Mouse (Mus musculus): ENCODE results near the gene Pwp2. TPM values are rescaled to one million over a fixed set of nuclear protein-coding genes. Genes with fewer than 3 reads are reported as not detected.

Gene Pwp2
- 1.3 and 2.9 TPM in 2 replicates for polyA plus RNA-seq (2012; ENCODE audit: insufficient read depth, low replicate concordance)

DNA sequence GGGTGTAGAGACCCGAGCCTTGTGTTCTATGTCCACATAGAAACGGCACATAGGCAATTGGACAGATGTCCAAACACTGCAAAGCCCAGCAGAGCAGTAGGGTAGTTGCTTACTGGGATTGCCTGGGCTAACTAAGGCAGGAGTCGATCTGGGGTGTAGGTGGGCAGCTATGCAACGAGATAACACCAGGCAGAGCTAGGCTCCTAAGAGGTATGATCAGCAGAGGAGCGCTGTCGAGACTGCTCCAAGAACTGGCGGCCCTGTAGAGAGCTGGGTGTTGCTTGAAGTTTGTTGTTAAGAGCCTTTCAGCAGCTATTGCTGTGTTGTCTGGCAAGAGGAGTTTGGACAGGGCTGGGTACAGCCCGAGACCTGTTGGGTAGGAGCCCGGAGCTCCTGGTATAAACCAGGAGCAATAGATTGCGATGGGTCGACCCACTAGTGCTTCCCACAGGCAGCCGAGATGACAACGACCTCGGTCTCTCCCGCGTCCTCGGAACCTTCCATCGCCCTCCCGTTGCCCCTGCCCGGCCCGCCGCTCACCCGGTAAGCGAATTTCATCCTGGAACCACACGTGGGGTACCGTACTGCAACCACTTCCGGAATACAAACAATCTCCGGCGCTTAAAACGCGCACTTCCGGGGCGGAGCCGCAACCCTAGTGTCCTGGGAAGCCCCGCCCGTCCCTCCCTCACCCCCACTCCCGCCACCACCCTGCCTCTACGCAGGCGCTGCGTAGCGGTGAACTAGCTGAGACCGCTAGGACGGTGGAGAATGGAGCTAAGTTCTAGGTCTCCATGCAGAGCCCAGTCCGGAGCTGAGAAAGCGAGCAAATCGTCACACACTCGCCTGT is at the start of gene Pwp2:
Pwp2 (minus strand) TSS at position 619 of the 850 bp plus-strand sequence.
- TF ChIP-seq FLI1 (IDR thresholded peaks at IDR 0.05; ENCODE audit: low read length) = no peak; the same call in 1 of the 2 replicates
- TF ChIP-seq GATA1 (IDR thresholded peaks at IDR 0.05; ENCODE audit: borderline replicate concordance, low read length) = no peak
- no peaks in the 10 kb centered on the region for H3K9me3 ChIP-seq
- peaks cover 73% of the 10 kb centered on the region for H3K36me3 ChIP-seq (replicated peaks; ENCODE audit: low read length)
- H3K4me3 ChIP-seq (replicated peaks) = peak within 1 kb of the TSS; percentile 95
- H3K27me3 ChIP-seq (replicated peaks) = no peaks in the 10 kb centered on the region
- H3K4me1 ChIP-seq = peaks cover 38% of the 10 kb centered on the region

DNA sequence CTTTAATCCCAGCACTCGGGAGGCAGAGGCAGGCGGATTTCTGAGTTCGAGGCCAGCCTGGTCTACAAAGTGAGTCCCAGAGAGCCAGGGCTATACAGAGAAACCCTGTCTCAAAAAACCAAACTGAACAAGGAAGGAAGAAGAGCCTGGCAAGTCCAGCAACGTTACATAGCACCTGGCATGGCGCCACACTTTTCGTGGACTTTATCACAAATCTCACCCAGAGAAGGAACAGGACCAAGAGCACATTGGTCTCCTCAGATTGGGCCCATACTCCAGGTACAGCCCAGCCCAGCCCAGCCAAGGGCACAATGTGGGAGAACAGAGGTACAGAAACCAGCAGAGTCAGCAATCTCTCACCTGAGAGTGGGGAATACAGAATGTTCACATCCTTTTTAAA is 48.8 kb upstream of the Pwp2 start:
- Histone ChIP-seq H3K4me1 (peaks cover 92% of the 10 kb centered on the region), H3K9me3 (no peaks in the 10 kb centered on the region), H3K4me3 (replicated peaks) (no peak overlapping the region), H3K27me3 (replicated peaks) (no peaks in the 10 kb centered on the region), H3K36me3 (replicated peaks; ENCODE audit: low read length) (peaks cover 76% of the 10 kb centered on the region)
- TF ChIP-seq GATA1 (IDR thresholded peaks at IDR 0.05; ENCODE audit: borderline replicate concordance, low read length) (no peak), FLI1 (IDR thresholded peaks at IDR 0.05; ENCODE audit: low read length) (no peak)

DNA sequence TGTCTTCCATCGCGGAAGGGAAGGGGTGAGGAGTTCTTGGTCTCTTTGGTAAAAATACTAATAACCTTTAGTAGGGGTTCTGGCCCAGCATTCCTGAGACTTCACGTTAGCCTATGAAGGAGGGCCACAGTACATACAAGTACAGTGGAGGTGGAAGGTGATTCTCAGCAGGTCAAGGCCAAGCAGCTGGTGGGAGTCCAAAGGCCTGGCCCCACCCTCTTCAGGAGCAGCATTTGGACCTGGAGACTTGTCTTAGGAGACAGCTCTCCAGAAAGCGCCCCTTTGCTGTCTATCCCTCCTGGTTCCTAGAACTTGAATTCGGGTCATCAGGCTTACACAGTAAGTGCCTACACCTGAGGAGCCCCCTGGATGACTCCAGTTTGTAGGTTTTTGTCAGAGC is 48.2 kb upstream of the Pwp2 start:
- peaks cover 92% of the 10 kb centered on the region for H3K4me1 ChIP-seq
- H3K36me3 ChIP-seq (replicated peaks; ENCODE audit: low read length) = peaks cover 76% of the 10 kb centered on the region

DNA sequence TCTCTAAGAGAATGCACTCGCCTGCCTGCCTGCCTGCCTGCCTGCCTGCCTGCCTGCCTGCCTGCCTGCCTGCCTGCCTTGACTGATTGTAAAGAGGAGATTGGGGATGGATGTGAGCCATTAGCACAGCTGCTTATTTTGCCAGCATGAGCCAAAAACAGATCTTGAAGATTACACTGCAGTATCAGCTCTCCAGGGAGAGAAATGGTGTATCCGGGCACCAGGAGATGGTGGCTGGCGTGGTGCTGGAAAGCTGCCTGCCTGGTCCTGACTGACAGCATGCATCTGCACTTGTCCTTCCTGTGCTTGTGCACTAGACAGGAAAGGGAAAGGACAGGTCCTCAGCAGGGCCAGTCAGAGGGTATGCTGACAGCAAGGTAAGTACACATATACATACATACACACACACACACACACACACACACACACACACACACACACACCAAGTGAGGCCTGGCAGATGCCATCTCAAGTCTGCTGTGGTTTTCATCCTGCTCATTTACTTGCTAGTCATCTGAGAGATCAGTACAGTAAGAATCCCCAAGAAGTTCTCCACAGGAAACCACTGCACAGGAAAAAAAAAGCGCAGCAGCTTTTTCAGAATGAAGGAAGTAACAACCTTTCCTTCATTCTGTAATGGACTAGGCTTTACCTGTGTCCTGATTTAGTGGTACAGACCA is 47.5 kb upstream of the Pwp2 start:
- peaks cover 77% of the 10 kb centered on the region for H3K36me3 ChIP-seq (replicated peaks; ENCODE audit: low read length)
- H3K9me3 ChIP-seq = no peaks in the 10 kb centered on the region
- H3K4me1 ChIP-seq = peaks cover 92% of the 10 kb centered on the region
- no peak for TF ChIP-seq GATA1 (IDR thresholded peaks at IDR 0.05; ENCODE audit: borderline replicate concordance, low read length)
- TF ChIP-seq FLI1 (IDR thresholded peaks at IDR 0.05; ENCODE audit: low read length) = no peak
- peak overlapping the region; percentile 80 for H3K4me3 ChIP-seq (replicated peaks)
- no peaks in the 10 kb centered on the region for H3K27me3 ChIP-seq (replicated peaks)

More for the DNA sequence above, 48.2 kb upstream of the Pwp2 start:
- H3K27me3 ChIP-seq (replicated peaks) = no peaks in the 10 kb centered on the region
- H3K9me3 ChIP-seq = no peaks in the 10 kb centered on the region
- no peak for TF ChIP-seq GATA1 (IDR thresholded peaks at IDR 0.05; ENCODE audit: borderline replicate concordance, low read length)
- no peak for TF ChIP-seq FLI1 (IDR thresholded peaks at IDR 0.05; ENCODE audit: low read length)
- no peak overlapping the region for H3K4me3 ChIP-seq (replicated peaks)

DNA sequence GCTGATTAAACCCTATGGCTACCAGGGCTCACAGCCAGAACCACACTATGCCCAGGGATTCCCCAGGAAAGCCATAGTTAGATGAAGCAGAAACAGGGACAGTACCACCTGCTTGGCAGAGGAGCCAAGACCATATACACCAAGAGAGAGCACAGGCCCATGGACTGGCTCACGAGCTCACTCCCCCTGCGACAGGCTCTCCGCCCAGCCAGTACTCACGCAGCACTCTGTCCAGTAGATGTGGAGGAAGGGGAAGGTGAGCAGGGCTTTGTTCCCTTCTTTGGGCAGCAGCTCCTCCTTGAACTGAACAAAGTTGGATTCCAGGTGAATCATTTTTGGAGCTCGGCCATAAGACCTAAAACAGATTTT is 43.6 kb upstream of the Pwp2 start:
- Histone ChIP-seq H3K9me3 (no peaks in the 10 kb centered on the region), H3K4me1 (peaks cover 83% of the 10 kb centered on the region), H3K36me3 (replicated peaks; ENCODE audit: low read length) (peaks cover 87% of the 10 kb centered on the region), H3K27me3 (replicated peaks) (no peaks in the 10 kb centered on the region), H3K4me3 (replicated peaks) (peak overlapping the region; percentile 53)
- TF ChIP-seq FLI1 (IDR thresholded peaks at IDR 0.05; ENCODE audit: low read length) (no peak), GATA1 (IDR thresholded peaks at IDR 0.05; ENCODE audit: borderline replicate concordance, low read length) (no peak)

DNA sequence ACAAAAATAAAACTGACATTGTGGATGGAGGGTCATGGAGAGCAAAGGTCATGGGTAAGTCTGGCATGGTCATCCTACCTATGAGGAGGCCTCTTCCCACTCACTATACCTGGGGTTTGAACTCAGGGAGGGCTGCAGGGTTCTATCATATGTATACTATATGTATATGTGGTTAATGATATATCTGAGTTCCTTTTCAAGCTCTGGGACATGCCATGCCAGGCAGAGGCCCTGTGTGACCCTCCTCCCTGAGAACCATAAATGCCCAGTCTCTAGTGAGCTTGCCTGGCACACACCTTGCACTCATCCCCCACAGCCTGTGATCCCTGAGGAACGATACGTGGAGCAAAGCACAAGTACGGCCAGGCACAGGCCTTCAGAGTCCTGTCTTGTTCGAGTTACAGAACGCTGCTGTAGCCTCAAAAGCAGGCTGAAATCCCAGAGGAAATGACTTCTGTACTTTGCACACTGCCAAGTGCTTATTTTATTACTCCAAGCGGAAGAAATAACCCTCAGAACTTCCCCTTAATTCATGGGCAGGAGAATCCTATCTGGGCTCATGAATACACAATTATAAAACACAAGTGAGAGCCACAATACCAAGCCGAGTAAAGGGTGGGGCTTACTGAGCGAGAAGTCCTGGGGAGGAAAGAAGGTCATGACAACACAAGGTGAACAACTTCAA is 43.1 kb upstream of the Pwp2 start:
- Histone ChIP-seq H3K4me3 (replicated peaks) (peak overlapping the region; percentile 82), H3K27me3 (replicated peaks) (no peaks in the 10 kb centered on the region), H3K36me3 (replicated peaks; ENCODE audit: low read length) (peaks cover 86% of the 10 kb centered on the region), H3K4me1 (peaks cover 82% of the 10 kb centered on the region), H3K9me3 (no peaks in the 10 kb centered on the region)
- no peak for TF ChIP-seq GATA1 (IDR thresholded peaks at IDR 0.05; ENCODE audit: borderline replicate concordance, low read length)
- TF ChIP-seq FLI1 (IDR thresholded peaks at IDR 0.05; ENCODE audit: low read length) = no peak

DNA sequence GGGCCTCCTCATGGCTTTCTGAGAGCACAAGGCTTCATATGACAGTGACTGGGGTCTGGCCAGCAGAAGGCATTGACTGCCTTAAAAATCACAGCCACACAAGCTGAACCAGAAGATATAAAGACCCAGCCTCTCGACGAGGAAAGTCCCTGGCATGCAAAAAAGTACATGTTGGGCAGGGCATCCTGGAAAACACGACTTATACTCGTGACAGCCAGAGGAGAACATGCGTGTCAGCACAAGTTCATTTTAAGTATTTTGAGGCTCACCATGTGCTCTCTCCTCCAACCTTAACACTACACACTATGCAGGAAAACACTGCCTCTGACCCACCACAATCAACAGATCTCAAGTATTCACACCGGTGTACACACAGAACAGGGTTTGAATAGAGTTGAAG is 39.2 kb upstream of the Pwp2 start:
- Histone ChIP-seq H3K27me3 (replicated peaks) (no peaks in the 10 kb centered on the region), H3K9me3 (no peaks in the 10 kb centered on the region), H3K4me1 (peaks cover 82% of the 10 kb centered on the region), H3K4me3 (replicated peaks) (no peak overlapping the region), H3K36me3 (replicated peaks; ENCODE audit: low read length) (peaks cover 93% of the 10 kb centered on the region)
- TF ChIP-seq FLI1 (IDR thresholded peaks at IDR 0.05; ENCODE audit: low read length) = no peak
- no peak for TF ChIP-seq GATA1 (IDR thresholded peaks at IDR 0.05; ENCODE audit: borderline replicate concordance, low read length)

DNA sequence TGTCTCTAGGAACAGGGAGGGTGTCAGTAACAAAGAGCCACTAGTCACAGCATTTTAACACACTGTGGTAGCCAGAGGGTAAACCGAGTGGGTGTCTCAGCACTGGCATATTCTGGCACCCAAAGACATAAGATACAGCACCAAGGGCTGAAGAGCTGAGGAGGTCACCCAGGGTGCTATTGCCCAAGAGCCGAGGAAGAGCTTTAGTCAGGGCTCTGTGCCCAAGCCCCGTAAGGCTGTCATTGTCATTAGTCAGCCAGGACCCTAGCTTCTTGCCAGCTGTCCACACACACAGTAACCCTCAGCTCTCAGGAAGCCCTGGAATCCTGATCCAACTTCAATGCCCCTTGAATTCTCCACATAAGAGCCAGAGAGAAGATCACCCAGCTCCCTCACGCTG is 38.0 kb upstream of the Pwp2 start:
- H3K4me1 ChIP-seq = peaks cover 81% of the 10 kb centered on the region
- no peaks in the 10 kb centered on the region for H3K9me3 ChIP-seq
- H3K27me3 ChIP-seq (replicated peaks) = no peaks in the 10 kb centered on the region
- no peak overlapping the region for H3K4me3 ChIP-seq (replicated peaks)
- TF ChIP-seq FLI1 (IDR thresholded peaks at IDR 0.05; ENCODE audit: low read length) (no peak), GATA1 (IDR thresholded peaks at IDR 0.05; ENCODE audit: borderline replicate concordance, low read length) (no peak)
- H3K36me3 ChIP-seq (replicated peaks; ENCODE audit: low read length) = peaks cover 93% of the 10 kb centered on the region

DNA sequence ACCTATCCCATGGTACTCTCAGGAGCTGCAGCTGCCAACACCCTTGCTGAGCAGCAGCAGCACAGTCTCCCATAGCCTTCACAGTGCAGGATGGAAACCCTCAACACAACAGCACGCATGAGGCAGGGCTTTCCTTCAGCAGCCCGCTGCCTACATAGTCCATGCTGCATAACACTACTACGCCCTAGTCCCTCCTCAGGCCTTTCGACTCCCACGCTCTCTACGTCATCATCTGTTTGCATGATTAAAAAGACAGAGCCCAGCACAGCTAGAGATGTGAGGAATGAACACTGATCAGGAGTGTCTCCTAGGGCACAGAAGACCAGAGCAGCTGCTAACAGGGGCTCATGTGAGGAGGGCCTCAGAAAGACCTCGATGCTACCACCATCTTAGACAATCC is 36.4 kb upstream of the Pwp2 start:
- H3K27me3 ChIP-seq (replicated peaks) = no peaks in the 10 kb centered on the region
- H3K4me1 ChIP-seq = peaks cover 80% of the 10 kb centered on the region
- no peaks in the 10 kb centered on the region for H3K9me3 ChIP-seq
- TF ChIP-seq FLI1 (IDR thresholded peaks at IDR 0.05; ENCODE audit: low read length) (no peak), GATA1 (IDR thresholded peaks at IDR 0.05; ENCODE audit: borderline replicate concordance, low read length) (no peak)
- H3K4me3 ChIP-seq (replicated peaks) = no peak overlapping the region
- peaks cover 95% of the 10 kb centered on the region for H3K36me3 ChIP-seq (replicated peaks; ENCODE audit: low read length)

Data from megakaryocyte, embryonic 14.5 days (primary cell).